ENCODE assay signal across 8 mouse cellular contexts in the genomic region with DNA sequence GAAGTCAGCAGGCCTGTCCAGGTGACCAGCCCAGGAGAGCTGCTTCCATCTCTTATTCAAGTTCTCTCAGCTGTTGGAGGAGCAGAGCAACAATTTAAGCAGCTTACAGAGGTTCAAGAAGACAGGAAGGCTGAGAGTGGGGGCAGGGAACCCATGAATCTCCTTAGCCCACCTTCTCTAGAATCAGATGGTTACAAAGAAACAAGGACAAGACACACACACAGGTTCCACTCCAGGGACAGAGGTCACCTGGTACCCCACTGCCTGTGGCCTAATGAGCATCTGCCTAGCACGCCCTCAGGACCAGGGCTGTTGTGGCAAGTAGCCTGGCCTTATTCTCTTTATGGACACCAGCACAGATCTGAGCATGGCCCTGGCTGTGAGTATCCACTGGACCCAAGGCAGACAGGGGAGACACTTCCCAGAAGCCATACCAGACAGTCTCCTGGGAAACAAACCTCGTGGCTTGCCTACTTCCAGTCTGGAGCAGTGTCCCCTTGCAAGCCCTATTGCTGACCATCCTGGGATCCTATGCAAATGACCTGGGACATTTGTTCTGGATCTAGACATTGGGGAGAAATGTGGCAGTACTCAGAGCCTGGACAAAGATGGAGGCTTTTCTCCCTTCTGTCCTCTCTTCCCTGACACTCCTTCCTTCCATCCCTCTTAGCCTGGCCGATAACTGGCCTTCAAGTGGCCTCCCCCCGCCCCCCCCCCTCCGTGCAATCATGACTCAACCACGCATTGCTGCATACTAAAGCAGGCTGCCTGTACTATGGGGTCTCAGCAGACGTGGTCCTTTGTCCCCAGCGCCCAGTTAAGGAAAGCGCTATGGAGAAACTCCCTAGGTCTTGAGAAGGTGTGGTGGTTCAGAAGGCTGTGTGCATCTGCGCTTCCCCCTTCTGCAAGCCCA. TPM values are rescaled to one million over a fixed set of nuclear protein-coding genes. Genes with fewer than 3 reads are reported as not detected.
DNase-seq lines count a peak whose midpoint lies in the region; ATAC-seq and TF ChIP-seq lines count a peak whose summit lies in the region.
"Had no signal": no experiment of that assay in that cellular context is flagged by ENCODE, and none has a peak within 500 bp of the region (broad histone marks: within the 10 kb centered on the region; RNA-seq: fewer than 3 reads in every experiment).

No protein-coding gene starts in this region.

- H3K27me3 ChIP-seq in kidney, postnatal 0 days (ENCODE audit: insufficient read depth, low read length), result no peaks in the 10 kb centered on the region
- peaks cover 17% of the 10 kb centered on the region; the same call in 1 of the 2 replicates for H3K27me3 ChIP-seq in forebrain, embryonic 10.5 days (ENCODE audit: poor library complexity, severe bottlenecking)
- H3K27me3 ChIP-seq in limb, embryonic 12.5 days, result no peaks in the 10 kb centered on the region
- peaks cover 17% of the 10 kb centered on the region; the same call in 1 of the 2 replicates for H3K27me3 ChIP-seq in small intestine, adult 2 months (ENCODE audit: control insufficient read depth, insufficient read depth, low read length)

- TF ChIP-seq CTCF in kidney, postnatal 0 days (IDR thresholded peaks at IDR 0.05; ENCODE audit: low read depth), result no peak
- TF ChIP-seq CTCF in small intestine, adult 2 months (IDR thresholded peaks at IDR 0.05; ENCODE audit: extremely low read depth, insufficient read length, insufficient replicate concordance, low read depth, low read length), result no peak
- TF ChIP-seq CTCF in lung, adult 2 months (IDR thresholded peaks at IDR 0.05; ENCODE audit: insufficient read depth, low read length), result no peak

- H3K36me3 ChIP-seq in kidney, postnatal 0 days (ENCODE audit: insufficient read depth, low read length), result no peaks in the 10 kb centered on the region
- peaks cover 34% of the 10 kb centered on the region for H3K36me3 ChIP-seq in forebrain, embryonic 10.5 days (replicated peaks)
- H3K36me3 ChIP-seq in limb, embryonic 12.5 days, result 0 out of 2 replicates have a peak, but pooled peaks cover 4% of the 10 kb centered on the region
- H3K36me3 ChIP-seq in small intestine, adult 2 months (ENCODE audit: control insufficient read depth, insufficient read depth, low read length), result no peaks in the 10 kb centered on the region

- peak overlapping the region; percentile 92 for H3K4me2 ChIP-seq in kidney, postnatal 0 days (ENCODE audit: low read length)
- peak overlapping the region; percentile 82 for H3K4me2 ChIP-seq in limb, embryonic 12.5 days

- H3K9ac ChIP-seq in kidney, postnatal 0 days (ENCODE audit: low read depth, low read length), result peak overlapping the region; percentile 67; the same call in 1 of the 2 replicates
- peak overlapping the region; percentile 88 for H3K9ac ChIP-seq in limb, embryonic 12.5 days (replicated peaks)

- H3K27ac ChIP-seq in kidney, postnatal 0 days, result peak overlapping the region; percentile 77; the same call in 1 of the 2 replicates
- H3K27ac ChIP-seq in forebrain, embryonic 10.5 days, result peak overlapping the region; percentile 99
- peak overlapping the region; percentile 96 for H3K27ac ChIP-seq in limb, embryonic 12.5 days
- H3K27ac ChIP-seq in small intestine, adult 2 months (ENCODE audit: insufficient read depth, low read depth, low read length), result no peak overlapping the region

- H3K9me3 ChIP-seq in kidney, postnatal 0 days (replicated peaks; ENCODE audit: low read length), result no peaks in the 10 kb centered on the region
- no peaks in the 10 kb centered on the region for H3K9me3 ChIP-seq in forebrain, embryonic 10.5 days
- no peaks in the 10 kb centered on the region for H3K9me3 ChIP-seq in limb, embryonic 12.5 days

- 14% methylated on average over 9 of the region's 10 CpGs for WGBS in kidney, postnatal 0 days
- WGBS in forebrain, embryonic 10.5 days, result 7% methylated on average over 9 of the region's 10 CpGs
- 12% methylated on average over 9 of the region's 10 CpGs for WGBS in limb, embryonic 12.5 days
- WGBS in small intestine, adult 2 months, result 12% methylated on average over 9 of the region's 10 CpGs
- WGBS in lung, adult 2 months, result 19% methylated on average over 10 of the region's 10 CpGs

- DNase-seq in kidney, postnatal 0 days (ENCODE audit: low spot score), result no peak
- no peak for DNase-seq in kidney, postnatal 14 days
- peak; percentile 48 for DNase-seq in forebrain, embryonic 10.5 days (ENCODE audit: extremely low spot score, low spot score)
- DNase-seq in lung, adult 2 months, result no peak

- H3K4me3 ChIP-seq in kidney, postnatal 0 days (replicated peaks; ENCODE audit: low read depth, low read length), result peak overlapping the region; percentile 47
- peak overlapping the region; percentile 77 for H3K4me3 ChIP-seq in forebrain, embryonic 10.5 days
- H3K4me3 ChIP-seq in limb, embryonic 12.5 days (replicated peaks), result peak overlapping the region; percentile 62
- peak overlapping the region; percentile 35; the same call in 1 of the 2 replicates for H3K4me3 ChIP-seq in small intestine, adult 2 months (ENCODE audit: low read depth, low read length)
- no peak overlapping the region for H3K4me3 ChIP-seq in lung, adult 2 months (replicated peaks; ENCODE audit: extremely low read depth, low read depth, low read length)

- TF ChIP-seq POLR2A in small intestine, adult 2 months (IDR thresholded peaks at IDR 0.05; ENCODE audit: low read depth, low read length), result no peak
- TF ChIP-seq POLR2A in lung, adult 2 months (IDR thresholded peaks at IDR 0.05; ENCODE audit: borderline replicate concordance, extremely low read depth, low read depth, low read length), result no peak

- ATAC-seq in kidney, postnatal 0 days (replicated peaks; ENCODE audit: low FRiP score, low read depth), result 0 out of 2 replicates have a peak, but pooled peaks have one; percentile 6
- peak; percentile 43; the same call in 1 of the 2 replicates for ATAC-seq in limb, embryonic 12.5 days (ENCODE audit: insufficient number of reproducible peaks, insufficient read depth, low FRiP score, low TSS enrichment, low read depth)
- no peak for ATAC-seq in erythroid progenitor cell, adult 5-6 weeks (replicated peaks; ENCODE audit: low FRiP score, poor library complexity, severe bottlenecking)

- H3K4me1 ChIP-seq in kidney, postnatal 0 days (replicated peaks; ENCODE audit: insufficient read depth, low read length), result peaks cover 7% of the 10 kb centered on the region
- H3K4me1 ChIP-seq in forebrain, embryonic 10.5 days, result peaks cover 53% of the 10 kb centered on the region
- H3K4me1 ChIP-seq in limb, embryonic 12.5 days (replicated peaks), result peaks cover 32% of the 10 kb centered on the region
- H3K4me1 ChIP-seq in small intestine, adult 2 months (ENCODE audit: control insufficient read depth, insufficient read depth, insufficient read length, low read length), result no peaks in the 10 kb centered on the region; the same call in 1 of the 2 replicates
- H3K4me1 ChIP-seq in lung, adult 2 months (ENCODE audit: control insufficient read depth, insufficient read depth, low read length), result no peaks in the 10 kb centered on the region

RNA-seq across cellular contexts. Expression of gene Gm13090, which starts 38.5 kb away (rescaled TPM):
- polyA plus RNA-seq in kidney, postnatal 0 days (2015; fragmentation: Nextera tagmentation; extraction: Ambion mirVana), result 0.32 TPM in 1 of 2 replicates, not detected in the other
- not detected in 2 replicates for polyA plus RNA-seq in forebrain, embryonic 10.5 days (2016; fragmentation: Nextera tagmentation; extraction: Ambion mirVana)
- not detected in 2 replicates for polyA plus RNA-seq in limb, embryonic 12.5 days (2016; fragmentation: Nextera tagmentation; extraction: Ambion mirVana)
- polyA plus RNA-seq in small intestine, adult 2 months (2012; rRNA removed), result not detected in 2 replicates
- not detected in 2 replicates for total RNA-seq in erythroid progenitor cell, adult 5-6 weeks (2015; ENCODE audit: low replicate concordance)
- total RNA-seq in erythroid progenitor cell, adult 5-6 weeks (2017; ENCODE audit: low replicate concordance), result not detected in 2 replicates
- not detected in 2 replicates for polyA plus RNA-seq in lung, adult 2 months (2012; rRNA removed)
- total RNA-seq: hematopoietic stem cell, adult 5-6 weeks had no signal
